Mouse (Mus musculus): ENCODE measurements around the gene Chrnb2. TPM values are rescaled to one million over a fixed set of nuclear protein-coding genes. Genes with fewer than 3 reads are reported as not detected.

Gene Chrnb2
- polyA plus RNA-seq, 1 experiment from 2014 or later = 0.89 TPM

- Histone ChIP-seq H3K27me3 (no peaks in the 10 kb centered on the region), H3K4me1 (peaks cover 3% of the 10 kb centered on the region; the same call in 1 of the 2 replicates), H3K9ac (no peak overlapping the region), H3K27ac (replicated peaks) (no peak overlapping the region), H3K36me3 (no peaks in the 10 kb centered on the region), H3K4me2 (replicated peaks) (no peak overlapping the region), H3K4me3 (replicated peaks) (no peak overlapping the region), H3K9me3 (replicated peaks) (no peaks in the 10 kb centered on the region)
- ATAC-seq (ENCODE audit: insufficient number of reproducible peaks, low FRiP score, low TSS enrichment, low read depth) = no peak
- WGBS = 63% methylated on average over 6 of the region's 6 CpGs
Observed at GRCm38 (mm10) chr3:89704064-89704463, 60.4 kb downstream of the Chrnb2 start.

GRCm38 (mm10) chr3:89703596-89703995, 60.8 kb downstream of the Chrnb2 start:
- H3K4me3 ChIP-seq (replicated peaks) = no peak overlapping the region
- H3K27ac ChIP-seq (replicated peaks) = no peak overlapping the region
- H3K9me3 ChIP-seq (replicated peaks) = no peaks in the 10 kb centered on the region
- H3K36me3 ChIP-seq = no peaks in the 10 kb centered on the region
- no peaks in the 10 kb centered on the region for H3K27me3 ChIP-seq
- peaks cover 3% of the 10 kb centered on the region; the same call in 1 of the 2 replicates for H3K4me1 ChIP-seq
- no peak for ATAC-seq (ENCODE audit: insufficient number of reproducible peaks, low FRiP score, low TSS enrichment, low read depth)
- 37% methylated on average over 3 of the region's 3 CpGs for WGBS
- H3K9ac ChIP-seq = no peak overlapping the region
- H3K4me2 ChIP-seq (replicated peaks) = no peak overlapping the region

- Histone ChIP-seq H3K27ac (replicated peaks) (no peak overlapping the region), H3K9ac (no peak overlapping the region), H3K9me3 (replicated peaks) (no peaks in the 10 kb centered on the region), H3K27me3 (no peaks in the 10 kb centered on the region), H3K4me2 (replicated peaks) (no peak overlapping the region), H3K4me1 (peaks cover 3% of the 10 kb centered on the region; the same call in 1 of the 2 replicates), H3K4me3 (replicated peaks) (no peak overlapping the region), H3K36me3 (no peaks in the 10 kb centered on the region)
- 36% methylated on average over 11 of the region's 11 CpGs for WGBS
- ATAC-seq (ENCODE audit: insufficient number of reproducible peaks, low FRiP score, low TSS enrichment, low read depth) = no peak
Observed at GRCm38 (mm10) chr3:89700461-89700860, 64.0 kb downstream of the Chrnb2 start.

GRCm38 (mm10) chr3:89698958-89699357, 65.5 kb downstream of the Chrnb2 start:
- Histone ChIP-seq H3K9me3 (replicated peaks) (no peaks in the 10 kb centered on the region), H3K27ac (replicated peaks) (no peak overlapping the region), H3K9ac (no peak overlapping the region), H3K4me3 (replicated peaks) (no peak overlapping the region), H3K36me3 (no peaks in the 10 kb centered on the region), H3K27me3 (no peaks in the 10 kb centered on the region), H3K4me1 (peaks cover 3% of the 10 kb centered on the region; the same call in 1 of the 2 replicates), H3K4me2 (replicated peaks) (no peak overlapping the region)
- WGBS = 88% methylated on average over 1 of the region's 1 CpGs
- ATAC-seq (ENCODE audit: insufficient number of reproducible peaks, low FRiP score, low TSS enrichment, low read depth) = no peak

Other genes with a start within 250 kb of the Chrnb2 start
- gene Kcnn3, start 244.5 kb downstream of the Chrnb2 start, polyA plus RNA-seq (2015; fragmentation: Nextera tagmentation; extraction: Ambion mirVana) = 2.7 and 4.3 TPM in 2 replicates
- 10.0 and 11.5 TPM in 2 replicates for gene Adar, start 49.6 kb downstream of the Chrnb2 start, polyA plus RNA-seq (2015; fragmentation: Nextera tagmentation; extraction: Ambion mirVana)
- 12.0 and 13.4 TPM in 2 replicates for gene Ube2q1, start 9.0 kb upstream of the Chrnb2 start, polyA plus RNA-seq (2015; fragmentation: Nextera tagmentation; extraction: Ambion mirVana)
- 3.5 and 4.0 TPM in 2 replicates for gene She, start 66.7 kb upstream of the Chrnb2 start, polyA plus RNA-seq (2015; fragmentation: Nextera tagmentation; extraction: Ambion mirVana)
- 3.4 and 3.6 TPM in 2 replicates for gene Il6ra, start 148.6 kb upstream of the Chrnb2 start, polyA plus RNA-seq (2015; fragmentation: Nextera tagmentation; extraction: Ambion mirVana)
- gene Atp8b2, start 198.9 kb upstream of the Chrnb2 start, polyA plus RNA-seq (2015; fragmentation: Nextera tagmentation; extraction: Ambion mirVana) = 19.0 and 19.3 TPM in 2 replicates
- gene Hax1, start 234.1 kb upstream of the Chrnb2 start, polyA plus RNA-seq (2015; fragmentation: Nextera tagmentation; extraction: Ambion mirVana) = 145 and 152 TPM in 2 replicates

Data from embryonic facial prominence, embryonic 15.5 days (tissue).